Mouse (Mus musculus) testis, postnatal 14 days (tissue): ENCODE results near the gene Stxbp6.
"Not testable (repeated sequence)": the region's sequence is repeated elsewhere in the genome, so short reads cannot be mapped to it uniquely, and the experiment has no call there.

Source experiments
- DNase-seq: peaks from one replicate; pipeline ENCODE4 v3.0.0; 2021; ENCODE audit warnings: low spot score

The Stxbp6 gene

GRCm38 (mm10) chr12:45056372-45056771, 18.1 kb downstream of the Stxbp6 start:
- no peak for DNase-seq

DNA sequence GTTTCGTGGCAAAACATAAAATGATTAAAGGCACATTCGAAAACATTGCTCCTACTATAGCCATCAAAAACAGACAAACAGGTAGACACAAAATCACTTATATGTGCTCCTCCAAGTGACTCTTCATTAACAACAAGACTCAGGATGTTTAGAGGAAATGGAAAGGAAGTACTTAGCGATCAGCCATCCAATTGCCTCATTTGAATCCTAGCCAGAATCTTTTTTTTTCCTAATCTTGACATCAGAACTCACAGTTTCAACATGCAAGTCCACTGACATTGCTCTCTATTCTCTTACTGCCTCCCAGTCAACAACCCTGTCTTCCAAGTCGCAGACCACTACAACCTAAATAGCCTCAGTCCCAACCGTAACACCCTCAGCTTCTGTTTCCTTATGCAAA, 21.2 kb downstream of the Stxbp6 start:
- DNase-seq, result no peak

GRCm38 (mm10) chr12:45052860-45053259, 21.6 kb downstream of the Stxbp6 start:
- DNase-seq, result no peak

- peak; percentile 40 for DNase-seq
Measured at GRCm38 (mm10) chr12:45049894-45050293, 24.6 kb downstream of the Stxbp6 start.

DNA sequence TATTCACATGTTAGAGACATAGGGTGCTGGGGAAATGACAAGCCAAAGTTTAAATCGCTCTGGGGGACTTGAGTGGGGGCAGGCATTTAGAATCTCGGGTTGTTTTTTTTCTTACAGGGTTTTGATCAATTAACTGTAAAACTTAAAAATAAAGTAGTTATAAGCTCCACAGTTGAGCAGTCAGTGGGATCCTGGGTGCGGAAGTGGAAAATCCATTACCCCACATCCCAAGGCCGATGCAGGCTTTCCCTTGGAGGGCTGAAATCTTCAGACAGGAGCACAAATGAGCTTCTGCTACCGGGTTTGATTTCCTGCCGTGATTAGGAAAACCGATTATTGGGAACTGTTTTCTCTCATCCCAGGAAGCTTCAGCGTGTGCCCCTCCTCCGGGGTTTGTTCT, 26.8 kb downstream of the Stxbp6 start:
- DNase-seq, result not testable (repeated sequence)

GRCm38 (mm10) chr12:45047172-45047571, 27.3 kb downstream of the Stxbp6 start:
- no peak for DNase-seq

- no peak for DNase-seq
Measured at GRCm38 (mm10) chr12:45044581-45044980, 29.9 kb downstream of the Stxbp6 start.

DNA sequence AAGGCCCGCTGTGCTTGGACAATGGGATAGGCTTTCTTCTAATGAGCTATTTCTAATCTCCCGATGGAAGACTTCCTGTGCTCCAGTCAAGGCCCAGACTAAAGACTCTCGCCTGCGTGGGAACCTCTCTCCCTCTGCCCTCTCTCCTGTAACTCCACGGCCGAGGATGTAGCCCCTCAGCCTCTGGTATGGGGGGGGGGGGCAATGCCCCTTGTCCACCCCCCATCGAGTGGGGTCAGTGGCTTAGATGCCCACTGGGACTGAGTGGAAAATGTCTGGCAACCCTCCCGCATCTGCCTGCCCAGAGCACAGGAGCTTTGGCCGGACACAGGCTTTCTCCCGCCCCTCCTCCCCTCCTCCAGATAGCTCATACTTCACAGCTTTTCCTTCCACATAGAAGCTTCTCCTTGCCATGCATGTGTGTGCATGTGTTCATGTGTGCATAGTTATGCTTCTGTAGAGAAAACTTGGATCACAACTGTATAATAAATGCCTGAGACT, 31.9 kb downstream of the Stxbp6 start:
- no peak for DNase-seq

DNA sequence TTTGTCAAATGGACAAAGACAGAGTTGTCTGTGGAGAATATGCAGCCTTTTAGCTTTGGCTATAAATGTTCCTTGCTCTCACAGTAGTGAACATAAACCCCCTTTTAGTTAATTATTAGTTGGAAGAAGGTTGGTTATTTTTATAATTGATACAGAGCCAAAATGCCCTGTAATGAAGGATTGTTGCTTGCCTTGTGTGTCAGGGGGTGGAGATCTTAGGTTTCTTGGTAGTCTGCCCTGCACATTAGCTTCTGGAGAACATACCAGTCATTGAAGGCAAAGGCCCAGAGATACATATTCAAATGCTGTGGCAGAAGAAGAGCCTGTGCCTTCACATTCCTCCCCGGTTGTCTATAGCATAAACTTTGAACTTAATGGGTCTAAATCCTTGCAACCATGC, 37.0 kb downstream of the Stxbp6 start:
- DNase-seq, result no peak

GRCm38 (mm10) chr12:45037091-45037490, 37.4 kb downstream of the Stxbp6 start:
- no peak for DNase-seq

DNA sequence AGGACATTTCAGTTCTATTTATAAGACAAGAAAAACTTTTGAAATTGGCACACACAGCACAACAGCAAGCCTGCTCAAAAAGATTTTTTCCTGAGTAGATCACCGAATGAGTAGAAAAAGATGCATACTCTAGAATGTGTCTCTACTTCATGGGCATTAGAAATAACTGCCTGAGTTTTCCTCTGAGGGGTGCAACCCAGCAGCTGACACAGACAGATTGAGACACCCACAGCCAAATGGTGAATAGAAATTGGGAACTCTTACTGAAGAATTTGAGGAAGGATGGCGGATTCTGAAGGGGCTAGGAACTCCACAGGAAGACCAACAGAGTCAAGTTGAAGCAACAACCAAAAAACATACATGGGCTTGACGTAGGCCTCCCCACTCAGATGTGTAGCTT, 43.8 kb downstream of the Stxbp6 start:
- no peak for DNase-seq

GRCm38 (mm10) chr12:45026347-45026746, 48.2 kb downstream of the Stxbp6 start:
- DNase-seq, result no peak

- no peak for DNase-seq
Measured at GRCm38 (mm10) chr12:45020018-45020417, 54.5 kb downstream of the Stxbp6 start.

DNA sequence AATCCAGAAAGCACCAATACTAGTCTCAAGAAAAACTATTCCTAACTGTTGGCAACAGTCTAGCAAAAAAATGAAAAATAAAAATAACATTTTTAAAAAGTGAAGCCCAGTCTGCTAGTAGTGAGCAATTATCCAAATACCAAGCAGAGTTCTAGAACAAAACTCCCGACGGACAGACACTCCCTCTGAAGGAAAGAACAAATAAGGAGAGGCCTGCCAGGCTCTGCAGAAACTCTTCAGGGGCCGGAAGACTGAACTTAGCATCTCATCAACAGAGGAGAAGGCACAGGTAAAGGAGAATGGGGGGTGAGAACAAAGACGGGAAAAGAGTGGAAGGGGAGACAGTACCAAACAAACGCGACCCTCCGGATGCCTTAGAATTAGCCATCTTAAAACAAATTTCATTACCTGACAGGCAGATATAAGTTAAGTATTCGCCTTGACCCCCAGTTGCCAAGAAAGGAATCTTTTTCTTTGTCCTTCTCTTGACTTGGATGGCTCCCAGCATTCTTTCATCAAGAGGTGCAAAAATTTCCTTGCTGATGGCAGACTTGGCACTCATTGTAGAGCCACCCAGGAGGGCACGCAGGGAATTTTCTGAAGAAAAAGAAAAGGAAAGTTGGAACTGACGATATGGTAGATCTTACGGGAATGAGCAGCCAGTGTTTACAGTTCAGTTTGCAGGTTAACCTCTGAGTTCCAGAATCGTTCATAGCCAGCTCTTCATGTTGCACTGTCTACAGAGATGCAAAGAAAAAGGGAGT, 55.3 kb downstream of the Stxbp6 start:
- DNase-seq, result no peak

- DNase-seq, result no peak
Measured at GRCm38 (mm10) chr12:45013246-45013756, 61.2 kb downstream of the Stxbp6 start.

DNA sequence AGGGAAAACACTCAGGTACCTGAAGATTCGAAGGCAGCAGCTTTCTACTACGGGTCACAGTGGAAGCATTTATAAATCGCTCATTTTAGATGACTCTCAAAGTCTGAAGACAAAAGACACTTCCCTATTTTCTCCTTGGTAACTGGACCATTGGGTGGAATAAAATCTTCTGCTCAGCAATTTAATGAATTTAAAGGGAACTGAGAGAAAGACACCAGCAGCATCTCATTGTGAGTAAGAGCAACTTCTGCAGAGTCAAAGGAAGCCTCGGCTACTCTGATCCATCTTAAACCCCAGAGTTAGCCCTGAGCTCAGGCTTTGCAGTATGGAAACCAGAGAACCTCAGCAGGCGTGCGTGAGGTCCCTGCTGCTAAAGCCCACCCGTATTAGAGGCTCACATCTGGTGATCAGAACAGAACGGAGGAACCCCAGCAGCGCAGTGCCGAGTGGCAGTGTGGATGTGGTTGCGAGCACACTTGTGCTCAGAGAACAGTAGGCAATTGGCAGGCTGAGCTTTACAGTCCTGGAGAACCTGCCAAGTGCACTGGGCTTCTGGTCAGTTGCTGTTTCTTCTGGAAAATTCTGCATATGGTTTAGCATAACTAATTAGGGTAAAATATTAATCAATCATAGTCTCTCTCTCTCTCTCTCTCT, 62.9 kb downstream of the Stxbp6 start:
- DNase-seq, result no peak

DNA sequence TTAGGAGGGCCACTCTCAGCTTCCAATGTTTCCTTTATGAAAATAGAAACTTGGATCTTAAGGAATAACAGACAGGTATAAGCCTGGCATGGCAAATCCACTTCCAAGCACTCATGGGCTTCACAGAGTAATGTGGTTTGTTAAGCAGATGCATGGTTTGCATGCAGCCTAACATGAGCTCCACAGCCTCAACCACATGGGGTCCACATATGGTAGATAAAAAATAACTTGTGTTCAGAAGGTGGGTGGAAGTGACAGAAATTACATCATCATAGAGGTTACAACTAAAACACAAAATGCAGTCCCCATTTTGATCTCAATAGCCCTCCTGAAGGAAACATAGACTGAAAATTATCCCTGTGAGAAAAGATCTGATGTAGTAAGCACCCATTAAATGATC, 63.5 kb downstream of the Stxbp6 start:
- DNase-seq, result no peak

- DNase-seq, result no peak
Measured at GRCm38 (mm10) chr12:45009984-45010611, 64.4 kb downstream of the Stxbp6 start.

- DNase-seq, result no peak
Measured at GRCm38 (mm10) chr12:45006569-45006968, 67.9 kb downstream of the Stxbp6 start.

DNA sequence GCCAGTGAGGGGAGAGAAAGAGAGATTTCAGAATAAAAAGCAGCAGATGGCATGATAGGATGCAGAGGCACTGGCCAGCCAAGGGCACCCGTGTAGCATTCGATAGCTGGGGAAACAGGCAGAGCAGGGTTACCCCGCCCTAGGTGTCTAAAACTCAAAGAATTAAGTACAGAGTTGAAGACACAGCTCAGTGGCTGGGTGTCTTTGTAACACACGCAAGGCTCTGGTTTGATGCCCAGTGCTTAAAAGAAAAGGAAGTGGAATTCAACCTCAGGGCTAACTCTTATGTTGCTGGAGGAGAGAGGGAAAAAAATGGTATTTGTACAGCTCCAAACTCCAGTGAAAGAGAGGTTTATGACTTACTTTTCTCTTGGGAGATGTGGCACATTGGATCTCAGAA, 68.5 kb downstream of the Stxbp6 start:
- no peak for DNase-seq

DNA sequence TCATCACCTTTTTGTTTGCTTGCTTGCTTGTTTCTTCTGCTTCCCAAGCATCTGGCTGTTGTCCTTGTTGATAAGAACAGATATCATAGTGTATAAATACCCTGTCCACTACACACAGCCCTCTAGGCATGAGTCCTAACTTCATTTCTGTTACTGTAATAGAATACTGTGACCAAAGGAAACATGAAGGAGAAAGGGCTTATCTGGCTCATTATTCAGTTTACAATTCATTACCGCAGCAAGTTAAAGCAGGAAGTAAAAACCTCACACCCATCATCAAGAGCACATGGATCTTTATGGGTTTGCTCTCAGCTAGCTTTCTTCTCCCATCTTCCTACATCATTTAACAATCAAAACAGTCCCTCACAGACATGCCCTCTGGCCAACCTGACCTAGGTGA, 72.5 kb downstream of the Stxbp6 start:
- DNase-seq, result no peak

GRCm38 (mm10) chr12:44997422-44997821, 77.1 kb downstream of the Stxbp6 start:
- no peak for DNase-seq

DNA sequence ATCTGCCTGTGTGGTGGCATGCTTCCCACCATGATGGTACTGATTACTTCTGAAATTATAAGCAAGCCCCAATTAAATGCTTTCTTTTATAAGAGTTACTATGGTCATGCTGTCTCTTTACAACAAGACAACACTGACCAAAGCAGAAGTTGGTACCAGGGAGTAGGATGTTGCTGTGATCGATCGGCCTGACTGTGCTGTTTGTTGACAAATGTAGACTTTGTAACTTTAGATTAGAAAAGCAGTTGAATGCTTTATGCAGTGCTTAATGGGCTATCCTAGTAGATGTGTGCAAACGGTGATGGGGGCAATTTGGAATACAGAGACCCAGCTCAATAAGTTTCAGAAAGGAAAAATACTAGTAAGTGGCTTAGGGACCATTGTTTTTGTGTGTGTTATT, 77.6 kb downstream of the Stxbp6 start:
- no peak for DNase-seq
